Mouse (Mus musculus) stomach, postnatal 0 days (tissue): ENCODE results near the gene Deup1. TPM values are rescaled to one million over a fixed set of nuclear protein-coding genes. Genes with fewer than 3 reads are reported as not detected.
A peak's percentile ranks its signal among the peaks of the same experiment; 100 is the strongest.

Experiments used
- ATAC-seq: fragments of 200-750 bp; cut with Nextera tagmentation; 2 replicates; pipeline ENCODE4 v1.8.0; 2017; ENCODE audit not compliant: low FRiP score, low TSS enrichment
- DNase-seq: peaks from one replicate; pipeline ENCODE4 v3.0.0-alpha.2; 2016; ENCODE audit warnings: low spot score
- H3K27ac ChIP-seq: fragments of 300-500 bp; sonication (generic); replicated peaks from 2 replicates; pipeline ENCODE4 v1.5.1; 2014; ENCODE audit warnings: mild to moderate bottlenecking, control low read depth
- H3K27me3 ChIP-seq: fragments of 300-500 bp; sonication (generic); 2 replicates; pipeline ENCODE4 v1.6.1; 2014; ENCODE audit warnings: low read length; ENCODE audit not compliant: control insufficient read depth, insufficient read depth
- H3K36me3 ChIP-seq: fragments of 300-500 bp; sonication (generic); 2 replicates; pipeline ENCODE4 v1.6.1; 2014; ENCODE audit warnings: low read length, mixed read lengths; ENCODE audit not compliant: control insufficient read depth, insufficient read depth
- H3K4me1 ChIP-seq: fragments of 300-500 bp; sonication (generic); replicated peaks from 2 replicates; pipeline ENCODE4 v1.6.1; 2014; ENCODE audit warnings: antibody characterized with exemption; ENCODE audit not compliant: control insufficient read depth, insufficient read depth
- H3K4me2 ChIP-seq: fragments of 300-500 bp; sonication (generic); replicated peaks from 2 replicates; pipeline ENCODE4 v1.6.1; 2014; ENCODE audit warnings: low read depth, mild to moderate bottlenecking, control low read depth, moderate library complexity
- H3K4me3 ChIP-seq: fragments of 300-500 bp; sonication (generic); 2 replicates; pipeline ENCODE4 v1.5.1; 2014; ENCODE audit warnings: low read depth, low read length, control low read depth
- H3K9ac ChIP-seq: fragments of 300-500 bp; sonication (generic); 2 replicates; pipeline ENCODE4 v1.6.1; 2014; ENCODE audit warnings: mild to moderate bottlenecking, low read length, control low read depth, mixed read lengths
- H3K9me3 ChIP-seq: fragments of 300-500 bp; sonication (generic); 2 replicates; pipeline ENCODE4 v1.6.1; 2016; ENCODE audit warnings: low read length; ENCODE audit not compliant: control insufficient read depth
- CTCF ChIP-seq: IDR thresholded peaks from 2 replicates; pipeline ENCODE4 v1.5.1; 2016; ENCODE audit warnings: antibody characterized with exemption, low read depth, mild to moderate bottlenecking, moderate library complexity
- EP300 ChIP-seq: optimal IDR thresholded peaks from 2 replicates; pipeline ENCODE3; 2016; ENCODE audit warnings: antibody characterized with exemption
- WGBS: fragments of 180-500 bp; shearing (Covaris S2); extraction: QIAGEN DNeasy Blood & Tissue Kit; methylation state at CpG from one replicate; pipeline ENCODE4 v1.1.7; 2014; 5-methylcytosine and 5-hydroxymethylcytosine counted together
- polyA plus RNA-seq: library from polyadenylated mRNA; unstranded; fragments of >200 nt; fragmentation: Nextera tagmentation; extraction: Ambion mirVana; gene quantifications from 2 replicates; pipeline ENCODE4 v1.2.1, GENCODE M21; 2015

Deup1 gene
- polyA plus RNA-seq, 1 experiment from 2014 or later, result 0.11 TPM

GRCm38 (mm10) chr9:15535418-15535817 lies 92.3 kb downstream of the Deup1 start:
- WGBS, result 41% methylated on average over 5 of the region's 5 CpGs
- Histone ChIP-seq H3K27ac (no peak overlapping the region), H3K9me3 (no peaks in the 10 kb centered on the region), H3K9ac (no peak overlapping the region), H3K4me3 (no peak overlapping the region), H3K4me1 (0 out of 2 replicates have a peak, but pooled peaks cover 2% of the 10 kb centered on the region), H3K4me2 (no peak overlapping the region), H3K36me3 (no peaks in the 10 kb centered on the region), H3K27me3 (no peaks in the 10 kb centered on the region)
- no peak for TF ChIP-seq CTCF
- TF ChIP-seq EP300, result no peak
- DNase-seq, result no peak
- ATAC-seq, result no peak

GRCm38 (mm10) chr9:15534110-15534509 lies 93.6 kb downstream of the Deup1 start:
- Histone ChIP-seq H3K4me3 (no peak overlapping the region), H3K36me3 (no peaks in the 10 kb centered on the region), H3K4me2 (no peak overlapping the region), H3K9ac (no peak overlapping the region), H3K9me3 (no peaks in the 10 kb centered on the region), H3K4me1 (peaks cover 7% of the 10 kb centered on the region; the same call in 1 of the 2 replicates), H3K27me3 (no peaks in the 10 kb centered on the region), H3K27ac (no peak overlapping the region)
- ATAC-seq (no peak), DNase-seq (no peak)
- WGBS, result 94% methylated on average over 2 of the region's 2 CpGs
- no peak for TF ChIP-seq EP300
- no peak for TF ChIP-seq CTCF

- no peak overlapping the region for H3K4me3 ChIP-seq
- WGBS, result 72% methylated on average over 11 of the region's 11 CpGs
- no peak overlapping the region for H3K27ac ChIP-seq
- TF ChIP-seq EP300 (no peak), CTCF (no peak)
- H3K9ac ChIP-seq, result no peak overlapping the region
- no peaks in the 10 kb centered on the region for H3K9me3 ChIP-seq
- peaks cover 8% of the 10 kb centered on the region; the same call in 1 of the 2 replicates for H3K4me1 ChIP-seq
- DNase-seq, result no peak
- H3K4me2 ChIP-seq, result no peak overlapping the region
- H3K36me3 ChIP-seq, result no peaks in the 10 kb centered on the region
- ATAC-seq, result no peak
- H3K27me3 ChIP-seq, result no peaks in the 10 kb centered on the region
These were observed 94.2 kb downstream of the Deup1 start for GRCm38 (mm10) chr9:15533336-15534070.

- H3K36me3 ChIP-seq, result no peaks in the 10 kb centered on the region
- no peak overlapping the region for H3K27ac ChIP-seq
- H3K9ac ChIP-seq, result no peak overlapping the region
- peaks cover 8% of the 10 kb centered on the region; the same call in 1 of the 2 replicates for H3K4me1 ChIP-seq
- no peaks in the 10 kb centered on the region for H3K9me3 ChIP-seq
- no peak for DNase-seq
- 59% methylated on average over 5 of the region's 5 CpGs for WGBS
- H3K27me3 ChIP-seq, result no peaks in the 10 kb centered on the region
- H3K4me3 ChIP-seq, result no peak overlapping the region
- no peak for ATAC-seq
- no peak for TF ChIP-seq CTCF
- TF ChIP-seq EP300, result no peak
- no peak overlapping the region for H3K4me2 ChIP-seq
These were observed 96.5 kb downstream of the Deup1 start for GRCm38 (mm10) chr9:15531204-15531603.

DNA sequence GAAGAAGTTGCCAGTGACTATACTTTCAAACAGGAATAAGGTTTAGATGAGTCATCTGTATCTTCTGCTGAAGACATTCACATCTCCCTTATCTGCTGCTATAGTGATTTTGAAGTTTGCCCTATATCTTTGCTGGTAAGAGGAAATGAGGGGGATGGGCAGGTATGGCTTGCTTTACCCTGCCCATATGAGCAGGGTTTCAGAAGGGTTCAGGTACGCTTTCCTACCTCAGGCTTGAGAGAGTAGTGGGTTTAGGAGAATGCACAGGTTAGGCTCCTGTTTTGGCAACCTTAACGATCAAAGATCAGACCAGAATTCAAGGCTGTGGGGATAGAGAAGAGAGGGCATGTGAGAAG lies 97.8 kb downstream of the Deup1 start:
- H3K27ac ChIP-seq, result no peak overlapping the region
- no peaks in the 10 kb centered on the region for H3K36me3 ChIP-seq
- ATAC-seq (no peak), DNase-seq (no peak)
- H3K4me2 ChIP-seq, result no peak overlapping the region
- 59% methylated on average over 2 of the region's 2 CpGs for WGBS
- no peak overlapping the region for H3K4me3 ChIP-seq
- H3K9me3 ChIP-seq, result no peaks in the 10 kb centered on the region
- peaks cover 5% of the 10 kb centered on the region; the same call in 1 of the 2 replicates for H3K4me1 ChIP-seq
- no peak for TF ChIP-seq EP300
- no peak overlapping the region for H3K9ac ChIP-seq
- H3K27me3 ChIP-seq, result no peaks in the 10 kb centered on the region

DNA sequence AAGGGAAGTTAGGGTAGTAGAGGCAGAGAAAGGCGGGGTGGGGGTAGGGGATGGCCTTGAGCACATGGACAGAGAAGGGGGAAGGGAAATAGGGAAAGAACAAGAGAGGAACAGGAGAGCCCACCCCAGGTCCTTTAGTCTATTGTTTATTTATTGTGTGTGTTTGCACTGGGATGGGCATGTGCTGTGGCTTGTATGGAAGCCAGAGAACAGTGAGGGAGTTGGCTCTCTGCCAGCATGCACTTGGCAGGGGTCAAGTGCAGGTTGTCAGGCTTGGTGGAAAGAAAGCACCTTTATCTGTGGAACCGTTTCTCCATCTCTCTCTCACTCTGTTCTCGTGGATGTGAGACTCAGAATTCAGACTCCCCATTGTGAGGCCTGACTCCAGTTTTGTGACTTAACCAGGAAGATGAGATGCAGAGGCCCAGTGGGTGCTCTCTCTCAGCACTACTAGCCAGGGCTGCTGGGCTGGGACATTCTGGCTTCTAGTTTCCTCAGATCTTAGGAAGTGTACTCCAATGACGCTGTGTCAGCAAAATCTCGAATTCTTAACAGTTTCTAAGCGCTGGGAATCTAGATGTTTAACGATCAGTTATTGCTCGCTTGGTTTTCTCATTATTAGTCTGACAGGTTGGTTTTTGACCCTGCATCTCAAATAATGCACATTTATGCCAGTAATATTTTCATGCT lies 98.3 kb downstream of the Deup1 start:
- Histone ChIP-seq H3K9me3 (no peaks in the 10 kb centered on the region), H3K27ac (no peak overlapping the region), H3K4me2 (no peak overlapping the region), H3K4me1 (peaks cover 5% of the 10 kb centered on the region; the same call in 1 of the 2 replicates), H3K9ac (no peak overlapping the region), H3K27me3 (no peaks in the 10 kb centered on the region), H3K36me3 (no peaks in the 10 kb centered on the region), H3K4me3 (no peak overlapping the region)
- WGBS, result 44% methylated on average over 8 of the region's 8 CpGs
- TF ChIP-seq CTCF (no peak), EP300 (no peak)
- DNase-seq, result peak; percentile 82
- ATAC-seq, result peak; percentile 63; the same call in 1 of the 2 replicates
